In genomic region chr16:55938761-55939160, GRCm38 (mm10) we compare ENCODE assay signal across 34 mouse cellular contexts.
"Had no signal": no experiment of that assay in that cellular context is flagged by ENCODE, and none has a peak within 500 bp of the region (broad histone marks: within the 10 kb centered on the region; RNA-seq: fewer than 3 reads in every experiment).

No protein-coding gene starts in this region.

- H3K4me3 ChIP-seq: heart, embryonic 10.5 days; heart, embryonic 12.5 days; heart, embryonic 13.5 days; heart, embryonic 15.5 days; hindbrain, embryonic 10.5 days; hindbrain, embryonic 12.5 days; hindbrain, embryonic 13.5 days; hindbrain, embryonic 15.5 days; intestine, embryonic 15.5 days; kidney, embryonic 15.5 days; layer of hippocampus, adult 2 months had no signal

- H3K9ac ChIP-seq: heart, embryonic 12.5 days; heart, embryonic 13.5 days; heart, embryonic 15.5 days; hindbrain, embryonic 12.5 days; hindbrain, embryonic 13.5 days; hindbrain, embryonic 14.5 days; hindbrain, embryonic 15.5 days; intestine, embryonic 15.5 days; kidney, embryonic 15.5 days had no signal

- H3K27ac ChIP-seq: heart, embryonic 10.5 days; heart, embryonic 13.5 days; heart, embryonic 15.5 days; hindbrain, embryonic 10.5 days; hindbrain, embryonic 12.5 days; hindbrain, embryonic 13.5 days; hindbrain, embryonic 14.5 days; hindbrain, embryonic 15.5 days; hindbrain, postnatal 0 days; intestine, embryonic 15.5 days; kidney, embryonic 15.5 days; kidney, postnatal 0 days; layer of hippocampus, adult 2 months had no signal

- H3K9me3 ChIP-seq: heart, embryonic 10.5 days; heart, embryonic 12.5 days; heart, embryonic 15.5 days; hindbrain, embryonic 10.5 days; hindbrain, embryonic 12.5 days; hindbrain, embryonic 13.5 days; hindbrain, embryonic 15.5 days; intestine, embryonic 15.5 days; kidney, embryonic 15.5 days had no signal

- DNase-seq: heart, postnatal 10 days; heart, postnatal 14 days; heart, postnatal 36 days; kidney, adult 11 months; kidney, adult 18-20 months; kidney, adult 2 months; kidney, adult 8-10 months; kidney, adult 9 months; kidney, postnatal 10 days; kidney, postnatal 14 days; kidney, postnatal 25 days; kidney, postnatal 36 days; kidney, postnatal 4 days; layer of hippocampus, adult 9-11 months; layer of hippocampus, postnatal 36 days had no signal

- H3K27me3 ChIP-seq: heart, embryonic 12.5 days; heart, embryonic 13.5 days; heart, embryonic 15.5 days; hindbrain, embryonic 12.5 days; hindbrain, embryonic 13.5 days; hindbrain, embryonic 15.5 days; intestine, embryonic 15.5 days; kidney, embryonic 15.5 days had no signal

- H3K36me3 ChIP-seq: heart, embryonic 10.5 days; heart, embryonic 12.5 days; heart, embryonic 13.5 days; heart, embryonic 15.5 days; hindbrain, embryonic 10.5 days; hindbrain, embryonic 12.5 days; hindbrain, embryonic 13.5 days; hindbrain, embryonic 15.5 days; intestine, embryonic 15.5 days; kidney, embryonic 15.5 days had no signal

- ATAC-seq: hindbrain, embryonic 16.5 days; hindbrain, postnatal 0 days; inflammation-experienced regulatory T-cells, adult 6 months; intestine, embryonic 15.5 days; intestine, embryonic 16.5 days; intestine, postnatal 0 days had no signal

- H3K4me2 ChIP-seq: heart, embryonic 11.5 days; heart, embryonic 12.5 days; heart, embryonic 13.5 days; heart, embryonic 15.5 days; hindbrain, embryonic 12.5 days; hindbrain, embryonic 13.5 days; hindbrain, embryonic 14.5 days; hindbrain, embryonic 15.5 days; intestine, embryonic 15.5 days; kidney, embryonic 15.5 days had no signal

- H3K4me1 ChIP-seq: heart, embryonic 10.5 days; heart, embryonic 12.5 days; heart, embryonic 13.5 days; heart, embryonic 15.5 days; hindbrain, embryonic 10.5 days; hindbrain, embryonic 12.5 days; hindbrain, embryonic 13.5 days; hindbrain, embryonic 15.5 days; intestine, embryonic 15.5 days had no signal
